Mouse (Mus musculus): ENCODE measurements around the gene Ptpn6.

- no peak for TF ChIP-seq CTCF (IDR thresholded peaks at IDR 0.05 in 2 of 3, conservative IDR thresholded peaks at IDR 0.05 in 1 of 3; ENCODE audit: control insufficient read depth in 1 of 3, insufficient read depth in 1 of 3, low read depth in 2 of 3, low read length in 3 of 3, poor library complexity in 1 of 3, severe bottlenecking in 1 of 3)
- TF ChIP-seq ETS1 (IDR thresholded peaks at IDR 0.05; ENCODE audit: low read depth, low read length): no peak
- no peak for TF ChIP-seq ZNF384 (IDR thresholded peaks at IDR 0.05; ENCODE audit: low read depth, low read length)
- TF ChIP-seq MXI1 (IDR thresholded peaks at IDR 0.05; ENCODE audit: low read depth, low read length): no peak
- TF ChIP-seq TAL1 (IDR thresholded peaks at IDR 0.05; ENCODE audit: low read length): no peak
- no peak for TF ChIP-seq TCF12 (IDR thresholded peaks at IDR 0.05; ENCODE audit: low read depth, low read length)
- TF ChIP-seq USF1 (IDR thresholded peaks at IDR 0.05; ENCODE audit: low read depth, low read length): peak; percentile 86
- TF ChIP-seq POLR2A (IDR thresholded peaks at IDR 0.05; ENCODE audit: control insufficient read depth in 1 of 2, insufficient read depth in 1 of 2, low read depth in 1 of 2, low read length in 2 of 2, poor library complexity in 1 of 2): no peak
- TF ChIP-seq MAFK (IDR thresholded peaks at IDR 0.05; ENCODE audit: borderline replicate concordance, low read depth, low read length): no peak
- TF ChIP-seq GATA1 (IDR thresholded peaks at IDR 0.05; ENCODE audit: low read depth, low read length): no peak
- TF ChIP-seq MAX (IDR thresholded peaks at IDR 0.05; ENCODE audit: low read length): no peak
- TF ChIP-seq EP300 (IDR thresholded peaks at IDR 0.05; ENCODE audit: low read depth in 1 of 2, low read length in 2 of 2): 0 out of 4 replicates have a peak, but pooled peaks of 1 of the 2 experiments have one; percentile 5
- TF ChIP-seq SIN3A (IDR thresholded peaks at IDR 0.05; ENCODE audit: low read length): peak; percentile 29; the same call in 1 of the 2 replicates
These were observed 30.7 kb upstream of the Ptpn6 start, which contains the start of gene Eno2 for GRCm38 (mm10) chr6:124769101-124769765.
